Mouse (Mus musculus): ENCODE results near the gene Fank1.

Gene Fank1

DNA sequence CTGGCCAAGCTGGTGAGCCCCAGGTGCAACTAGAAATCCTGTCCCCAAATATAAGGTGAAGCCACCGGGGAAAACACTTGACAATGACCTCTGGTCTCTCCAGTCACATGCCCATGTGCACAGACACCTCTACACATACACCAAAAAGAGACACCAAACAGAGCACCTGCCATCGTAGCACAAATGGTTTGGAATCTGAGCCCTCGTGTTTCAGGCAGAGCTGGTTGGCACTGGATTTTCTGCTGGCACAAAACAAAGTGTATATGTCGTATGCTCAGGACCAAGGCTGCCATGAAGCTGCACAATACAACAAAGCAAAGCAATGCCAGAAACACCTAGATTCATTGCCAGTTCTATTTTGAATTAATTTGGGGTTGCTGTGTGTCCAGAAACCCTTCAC is 8.6 kb upstream of the Fank1 start:
- no peak for DNase-seq (ENCODE audit: low read depth)

DNA sequence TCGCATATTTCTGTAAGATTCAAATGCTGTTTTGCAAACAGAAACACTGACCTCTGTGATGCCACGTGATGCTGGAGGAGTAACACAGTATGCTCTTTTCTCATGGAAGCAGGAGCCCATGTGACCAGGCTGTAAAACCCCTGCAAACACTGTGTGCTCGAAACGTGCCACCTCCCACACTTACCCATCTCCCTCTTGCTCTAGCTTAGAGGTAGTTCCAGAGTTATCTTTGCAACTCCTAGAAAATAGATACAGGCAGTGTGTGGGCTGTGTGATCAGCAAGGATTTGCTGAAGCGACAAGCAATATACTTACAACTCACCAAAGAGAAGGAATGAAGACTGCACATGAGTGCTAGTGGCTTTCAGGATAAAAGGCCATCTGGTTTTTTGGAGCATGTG is 8.1 kb upstream of the Fank1 start:
- DNase-seq (ENCODE audit: low read depth), result no peak

DNA sequence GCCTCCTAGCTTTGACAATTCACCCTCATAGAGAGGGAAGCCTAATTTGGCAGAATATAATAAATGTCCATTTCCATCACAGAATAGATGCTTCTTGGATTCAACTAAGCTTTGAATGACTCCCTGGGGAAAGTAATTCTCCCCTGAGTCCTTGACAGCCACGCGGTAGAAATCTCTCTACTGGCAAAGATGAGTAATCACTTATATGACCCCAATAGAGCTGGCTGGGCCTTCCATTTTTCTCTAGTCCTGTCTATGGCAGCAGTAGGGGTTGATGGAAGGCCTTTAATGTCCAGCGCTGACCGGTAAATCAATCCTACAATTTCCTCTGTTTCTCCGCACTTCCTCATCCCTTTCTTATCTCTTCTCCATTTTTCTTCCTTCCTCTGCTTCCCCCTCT is 1.5 kb upstream of the Fank1 start:
- DNase-seq (ENCODE audit: low read depth), result no peak

DNA sequence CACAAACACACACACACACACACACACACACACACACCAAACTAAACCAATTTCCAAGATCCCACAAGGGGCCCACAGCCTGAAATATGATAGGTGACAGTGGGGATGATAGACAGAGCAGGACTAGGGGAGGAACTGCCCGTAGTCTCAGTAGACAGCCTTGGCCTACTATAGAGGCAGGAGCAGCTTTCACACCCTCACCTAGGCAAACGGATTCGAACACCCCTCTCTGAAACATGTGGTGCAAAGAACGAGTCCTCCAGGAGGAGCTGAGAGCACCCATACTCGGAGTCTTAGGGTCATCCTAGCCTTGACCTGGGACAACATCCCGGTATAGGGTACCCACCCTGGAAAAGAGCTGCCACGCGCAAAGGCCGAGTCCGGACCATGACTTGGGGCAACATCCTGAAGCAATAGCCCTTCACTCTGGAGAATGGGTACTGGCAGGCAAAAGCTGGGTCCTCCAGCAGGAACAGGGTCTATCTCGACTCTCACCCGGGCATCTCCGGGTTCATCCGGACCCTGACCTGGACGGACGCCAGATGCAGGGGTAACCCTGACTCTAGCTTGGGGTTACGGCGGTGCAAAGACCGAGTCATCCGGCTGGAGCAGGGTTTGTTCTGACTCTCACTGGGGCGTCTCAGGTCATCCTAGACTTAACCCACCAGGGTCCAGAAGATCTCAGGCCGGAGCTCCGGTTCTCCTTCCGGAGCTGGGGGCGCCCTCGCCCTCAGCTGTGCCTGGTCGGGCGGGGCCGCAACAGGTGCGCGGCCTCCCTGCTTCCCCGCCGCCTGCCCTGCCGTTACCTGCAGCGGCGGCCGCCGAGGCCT is 650 bp upstream of the Fank1 start:
- peak; percentile 13 for DNase-seq (ENCODE audit: low read depth)

DNA sequence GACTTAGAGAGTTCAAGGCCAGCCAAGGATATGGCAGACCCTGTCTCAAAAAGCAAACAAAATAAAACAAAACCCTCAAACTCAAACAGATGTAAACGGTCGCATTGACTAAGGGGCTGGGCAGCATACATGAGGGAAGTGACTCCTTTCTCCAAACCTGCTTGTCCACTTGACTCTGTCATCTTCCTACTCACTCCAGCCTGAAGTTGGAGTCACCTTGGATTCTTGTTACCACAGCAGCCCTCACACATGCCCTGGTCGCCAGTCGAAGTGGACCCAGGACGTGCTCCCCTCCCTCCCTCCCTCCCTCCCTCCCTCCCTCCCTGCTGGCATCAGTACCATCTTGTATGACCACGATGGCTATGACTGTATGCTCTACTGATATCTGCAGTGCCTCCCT is 4.9 kb downstream of the Fank1 start:
- DNase-seq (ENCODE audit: low read depth), result no peak

DNA sequence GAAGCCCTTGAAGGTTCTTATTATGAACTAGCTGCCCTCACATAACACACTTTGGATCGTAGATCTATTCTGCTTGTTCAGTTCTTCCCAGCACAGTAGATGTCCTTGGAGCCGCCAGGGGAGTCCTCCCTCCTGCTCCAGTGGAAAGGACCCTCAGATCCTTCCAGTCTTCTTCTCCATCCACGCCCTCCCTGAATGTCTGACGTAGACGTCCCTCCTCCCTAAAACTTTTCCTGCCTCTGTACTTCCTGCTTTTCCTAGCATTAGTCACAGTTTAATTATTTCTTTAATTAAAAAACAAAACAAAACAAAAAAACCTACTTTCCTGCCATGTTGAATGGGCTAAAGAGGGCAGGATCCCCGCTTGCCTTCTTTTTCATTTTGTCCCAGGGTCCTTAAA is 5.3 kb downstream of the Fank1 start:
- no peak for DNase-seq (ENCODE audit: low read depth)

DNA sequence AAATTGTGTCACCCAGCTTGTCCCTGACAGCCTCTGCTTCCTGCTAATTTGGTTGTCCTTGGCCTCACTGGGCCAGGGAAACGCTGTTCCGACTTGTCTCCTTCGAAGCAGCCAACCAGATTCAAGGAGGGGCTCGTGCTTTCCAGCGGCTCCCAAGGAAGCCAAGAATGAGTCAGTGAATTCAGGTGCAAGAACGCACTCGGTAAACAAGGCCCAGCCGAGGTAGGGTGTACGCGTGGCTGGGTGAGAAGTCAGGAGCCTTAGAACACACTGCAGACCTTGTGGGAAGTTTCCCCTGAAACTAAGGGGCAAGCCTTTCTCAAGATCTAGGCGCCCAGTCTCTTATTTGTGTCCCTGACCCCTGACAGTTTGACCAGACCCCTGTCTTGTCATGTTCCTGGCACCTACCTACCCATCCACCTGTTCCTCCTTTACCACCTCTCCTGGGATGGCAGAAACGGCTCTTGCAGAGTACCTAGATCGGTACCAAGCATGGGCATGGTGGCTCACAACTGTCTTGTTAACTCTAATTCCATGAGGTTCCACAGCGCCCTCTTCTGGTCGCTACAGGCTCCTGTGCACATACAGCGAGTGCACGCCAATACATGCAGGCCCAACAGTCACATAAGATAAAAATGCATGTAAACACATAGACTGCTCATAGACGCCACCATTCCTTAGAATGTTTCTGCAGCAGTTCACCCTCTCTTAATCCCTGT is 6.2 kb downstream of the Fank1 start, which contains the start of gene Dhx32:
TSS of gene Dhx32 (minus strand) at position 10 of the 719 bp plus-strand sequence.
- peak; percentile 83 for DNase-seq (ENCODE audit: low read depth)

DNA sequence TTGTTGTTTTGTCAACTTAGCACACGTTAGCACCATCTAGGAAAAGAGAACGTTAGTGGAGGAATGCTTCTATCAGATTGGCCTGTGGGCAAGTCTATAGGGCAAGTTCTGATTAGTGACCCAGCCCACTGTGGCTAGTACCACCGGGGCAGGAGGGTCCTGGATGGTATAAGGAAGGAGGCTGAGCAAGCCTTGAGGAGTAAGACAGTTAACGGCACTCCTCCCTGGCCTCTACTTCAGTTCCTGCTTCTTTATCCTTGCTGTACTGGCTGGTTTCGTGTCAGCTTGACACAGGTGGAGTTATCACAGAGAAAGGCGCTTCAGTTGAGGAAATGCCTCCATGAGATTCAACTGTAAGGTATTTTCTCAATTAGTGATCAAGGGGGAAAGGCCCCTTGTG is 10.9 kb downstream of the Fank1 start:
- no peak for DNase-seq (ENCODE audit: low read depth)

DNA sequence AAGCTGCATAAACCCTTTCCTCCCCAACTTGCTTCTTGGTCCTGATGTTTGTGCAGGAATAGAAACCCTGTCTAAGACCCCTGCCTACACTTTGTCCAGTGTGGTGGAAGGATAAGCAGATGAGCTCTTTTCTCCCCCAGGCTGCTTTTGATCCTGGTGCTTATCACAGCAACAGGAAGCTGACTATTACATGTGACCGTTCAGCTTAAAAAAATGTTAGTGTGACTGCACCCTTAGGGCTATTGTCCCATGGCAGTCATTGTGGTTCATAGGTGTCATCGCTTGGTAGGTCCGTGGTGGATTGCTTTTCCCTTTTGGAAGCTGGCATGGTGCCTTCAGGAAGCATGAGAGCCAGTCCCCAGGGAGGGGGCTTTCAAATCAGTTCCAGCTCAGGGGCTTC is 11.5 kb downstream of the Fank1 start:
- DNase-seq (ENCODE audit: low read depth), result no peak

DNA sequence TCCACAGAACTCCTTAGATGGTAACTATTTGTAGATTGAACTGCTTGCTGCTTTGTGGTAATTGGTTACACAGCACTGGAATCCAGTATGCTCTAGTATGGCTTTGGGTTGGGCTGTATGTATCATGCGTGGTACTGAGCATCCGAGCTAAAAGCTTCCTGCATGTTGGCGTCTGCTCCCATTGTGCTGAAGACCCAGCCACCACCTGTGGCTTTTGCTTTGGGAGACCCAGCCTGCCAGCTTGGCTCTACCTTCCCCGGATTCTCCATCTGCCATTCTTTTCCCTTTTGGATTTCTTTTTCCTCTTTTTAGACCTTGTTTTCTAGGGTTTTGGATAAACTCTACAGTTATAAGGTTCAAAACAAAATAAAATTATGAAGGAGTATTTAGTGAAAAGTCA is 13.5 kb downstream of the Fank1 start:
- DNase-seq (ENCODE audit: low read depth), result no peak

DNA sequence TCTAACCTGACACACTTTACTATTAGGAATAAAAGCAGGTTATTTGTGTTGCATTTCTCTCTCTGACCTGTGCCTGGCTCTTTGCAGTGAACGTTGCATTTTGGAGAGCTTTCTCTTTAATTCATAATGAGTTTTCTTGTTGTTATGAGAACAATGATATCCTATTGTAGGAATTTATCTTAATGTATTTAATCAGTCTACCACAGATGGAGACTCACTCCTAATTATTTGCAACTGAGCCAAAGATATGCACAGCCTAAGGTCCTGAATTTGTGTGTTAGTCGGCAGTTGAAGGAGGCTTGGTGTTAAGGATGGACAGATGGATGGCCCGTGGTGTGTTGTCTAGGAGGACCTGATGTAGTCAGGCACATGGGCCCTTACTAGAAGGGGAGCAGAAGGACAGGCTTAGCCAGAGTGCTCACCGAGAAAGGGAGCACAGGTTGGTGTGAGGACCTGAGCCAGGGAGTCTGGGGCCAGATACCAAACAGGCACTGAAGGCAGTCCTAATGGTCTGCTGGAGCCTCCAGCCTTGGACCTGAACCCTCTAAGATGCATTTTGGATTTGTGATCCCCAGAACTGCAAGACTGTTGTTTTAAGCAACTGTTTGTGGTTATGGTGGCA is 14.1 kb downstream of the Fank1 start:
- DNase-seq (ENCODE audit: low read depth), result no peak

DNA sequence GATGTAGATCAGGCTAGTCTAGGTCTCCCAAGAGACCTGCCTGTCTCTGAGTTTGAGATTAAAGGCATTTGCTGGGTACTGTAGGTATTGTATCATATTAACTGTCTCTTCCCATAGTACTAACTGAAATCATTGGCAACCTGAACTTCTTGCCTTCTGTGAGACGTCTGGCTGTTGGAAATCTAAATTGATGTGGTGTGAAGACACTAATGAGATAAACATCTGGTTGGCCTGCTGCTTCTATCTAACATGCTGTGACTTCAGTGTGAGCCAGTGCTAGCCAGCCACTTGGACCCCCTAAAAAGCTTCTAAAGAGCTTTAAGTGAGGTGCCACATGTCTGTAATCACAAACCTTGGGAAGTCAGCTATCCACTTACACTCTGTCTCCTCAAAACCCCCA is 16.1 kb downstream of the Fank1 start:
- no peak for DNase-seq (ENCODE audit: low read depth)

DNA sequence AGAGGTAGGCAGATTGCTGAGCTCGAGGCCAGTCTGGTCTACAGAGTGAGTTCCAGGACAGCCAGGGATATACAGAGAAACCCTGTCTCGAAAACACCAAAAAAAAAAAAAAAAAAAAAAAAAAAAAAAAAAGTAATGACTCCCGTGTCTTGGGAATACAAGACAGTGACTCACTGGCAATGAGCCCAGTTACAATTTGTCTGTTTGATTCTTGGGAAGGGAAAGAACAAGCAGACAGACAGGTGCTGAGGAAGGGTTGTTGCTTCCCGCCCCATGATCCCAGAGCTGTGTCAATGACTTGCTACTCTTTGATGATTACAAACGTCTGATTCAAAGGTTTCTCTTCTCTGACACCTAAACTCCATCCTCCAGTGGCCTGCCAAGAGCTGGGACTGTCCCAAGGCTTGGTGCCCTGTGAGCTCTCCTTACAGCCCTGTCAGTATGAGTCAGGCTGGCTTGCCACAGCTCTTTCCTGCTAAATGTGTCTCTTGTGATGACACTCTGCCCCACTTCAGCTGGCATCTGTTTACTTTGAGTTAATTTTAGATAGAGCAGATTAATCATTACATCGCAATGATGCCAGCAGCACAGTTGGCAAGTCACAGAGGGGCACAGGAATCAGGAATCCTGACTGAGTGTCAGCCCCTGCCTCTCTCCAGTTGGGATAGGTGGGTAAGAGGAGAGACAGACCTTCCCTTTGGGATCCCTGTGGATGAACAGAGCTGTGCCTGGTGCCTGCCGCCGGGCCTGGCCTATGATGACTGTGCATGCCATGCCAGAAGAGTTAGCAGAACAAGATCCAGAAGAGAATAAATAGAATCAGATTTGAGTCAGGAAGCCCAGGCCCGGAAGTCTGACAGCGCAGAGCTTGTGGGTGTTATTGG is 16.8 kb downstream of the Fank1 start:
- DNase-seq (ENCODE audit: low read depth), result no peak

DNA sequence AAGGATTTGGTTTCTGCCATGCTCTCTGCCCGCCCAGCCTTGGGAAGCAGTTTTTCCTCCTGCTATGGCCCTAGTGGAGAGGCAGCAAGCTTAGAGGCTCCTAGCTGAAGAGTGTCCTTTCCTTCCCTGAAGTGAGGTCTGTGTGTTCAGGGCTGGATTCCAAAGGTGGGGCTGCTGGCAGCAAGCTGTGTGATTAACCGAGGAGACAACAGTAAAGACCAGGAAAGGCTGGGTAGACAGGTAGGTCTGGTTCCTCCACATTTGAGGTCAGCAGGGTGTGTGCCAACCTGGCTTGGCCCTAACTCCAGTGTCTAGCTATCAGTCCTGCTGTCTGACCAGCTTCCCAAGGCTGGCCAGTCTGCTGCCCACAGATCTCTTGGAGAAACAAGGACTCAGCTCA is 18.1 kb downstream of the Fank1 start:
- DNase-seq (ENCODE audit: low read depth), result no peak

DNA sequence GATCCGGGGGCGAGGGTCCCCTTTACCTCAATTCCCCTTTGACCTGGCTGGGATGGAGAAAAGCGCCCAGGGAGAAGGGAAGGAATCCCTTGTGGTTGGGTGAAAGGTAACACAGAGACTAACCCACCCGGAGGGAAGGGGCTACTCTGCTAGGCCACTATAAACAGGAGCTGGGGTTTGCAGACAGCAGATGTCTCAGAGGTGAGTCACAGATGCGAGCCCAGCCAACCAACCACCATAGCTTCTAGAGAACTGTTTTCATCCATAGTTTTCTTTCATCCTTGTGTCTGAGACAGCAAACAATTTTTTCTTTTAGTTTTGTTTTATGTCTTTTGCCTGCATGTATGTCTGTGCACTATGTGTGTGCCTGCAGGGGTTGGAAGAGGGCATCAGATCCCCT is 23.3 kb downstream of the Fank1 start:
- DNase-seq (ENCODE audit: low read depth), result no peak

DNA sequence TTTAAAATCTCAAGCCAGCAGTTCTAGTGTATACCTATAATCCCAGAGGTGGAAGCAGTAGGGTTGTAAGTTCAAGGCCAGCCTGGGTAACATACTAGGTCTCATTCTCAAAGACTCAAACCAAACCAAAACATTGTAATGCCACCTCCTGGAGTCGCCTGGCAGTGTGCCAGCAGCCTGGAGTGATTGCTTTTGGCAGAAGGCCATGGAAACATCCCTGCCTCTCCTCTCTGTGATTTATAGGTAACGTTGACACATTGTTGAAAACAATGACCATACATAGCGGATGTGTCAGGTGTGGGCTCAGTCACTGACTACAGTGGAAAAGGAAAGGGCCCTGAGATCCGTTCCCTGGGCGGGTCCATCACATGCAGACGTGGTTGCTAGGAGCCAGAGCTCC is 25.2 kb downstream of the Fank1 start:
- no peak for DNase-seq (ENCODE audit: low read depth)

DNA sequence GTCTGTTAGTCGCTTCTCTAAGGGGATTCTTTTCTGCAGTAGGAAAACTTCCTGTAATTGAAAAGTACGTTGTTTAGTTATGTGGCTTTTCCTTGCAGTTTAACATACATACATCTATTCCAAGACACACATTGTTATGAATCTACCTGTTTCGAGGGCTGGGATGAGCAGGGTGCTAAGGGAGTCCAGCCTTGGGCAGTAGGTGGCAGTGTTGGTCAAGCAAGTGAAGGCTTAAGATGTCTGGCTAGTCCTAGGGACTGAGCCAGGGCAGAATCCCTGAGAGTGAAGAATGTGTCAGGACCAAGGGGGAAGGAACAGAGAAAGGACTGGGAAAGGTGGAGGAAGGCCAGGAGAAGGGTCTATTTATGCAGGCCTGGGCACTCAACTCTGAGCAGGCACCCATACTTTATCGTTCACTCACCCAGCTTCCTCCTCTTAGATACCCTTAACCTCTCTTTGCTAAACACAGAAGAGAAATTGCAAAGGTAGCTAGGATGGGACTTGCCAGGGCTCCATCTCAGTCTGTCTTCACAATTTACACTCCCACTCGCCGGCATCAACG is 29.0 kb downstream of the Fank1 start:
- DNase-seq (ENCODE audit: low read depth), result peak; percentile 10

DNA sequence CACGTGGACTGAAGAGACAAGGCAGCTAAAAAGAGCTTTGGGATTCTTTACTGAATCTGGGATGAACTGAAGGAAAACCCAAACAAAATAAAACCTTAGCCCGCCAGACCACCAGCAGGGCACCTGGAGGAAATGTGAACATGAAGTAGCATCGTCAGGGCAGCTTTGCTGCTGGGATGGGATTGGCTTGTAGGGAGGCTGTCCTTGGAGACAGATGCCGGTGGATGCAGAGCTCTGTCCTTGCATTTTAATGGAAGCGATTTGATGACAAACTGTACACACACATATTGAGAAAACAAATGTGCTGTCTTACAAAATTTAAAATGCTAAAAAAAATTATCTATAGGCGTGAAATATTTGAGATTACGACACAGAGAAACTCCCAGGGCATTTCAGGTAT is 36.3 kb downstream of the Fank1 start:
- DNase-seq (ENCODE audit: low read depth), result no peak

DNA sequence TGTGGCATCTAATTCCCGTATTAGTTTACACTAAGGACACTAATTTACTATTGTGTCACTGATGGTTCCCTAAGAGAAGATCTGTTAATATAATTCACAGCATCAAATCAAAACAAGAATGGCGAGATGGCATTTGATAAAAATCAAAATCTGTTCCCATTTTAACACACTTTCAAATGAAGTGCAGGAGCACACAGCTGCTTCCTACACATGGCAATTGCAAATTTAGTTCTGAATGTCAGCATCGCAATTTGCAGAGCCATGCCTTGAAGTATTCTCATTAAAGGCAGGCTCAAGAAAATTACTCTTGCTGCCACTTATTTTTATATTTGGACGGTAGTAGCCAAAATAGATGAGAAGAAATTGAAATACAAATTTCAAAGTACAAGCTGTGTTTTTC is 36.7 kb downstream of the Fank1 start:
- DNase-seq (ENCODE audit: low read depth), result no peak

DNA sequence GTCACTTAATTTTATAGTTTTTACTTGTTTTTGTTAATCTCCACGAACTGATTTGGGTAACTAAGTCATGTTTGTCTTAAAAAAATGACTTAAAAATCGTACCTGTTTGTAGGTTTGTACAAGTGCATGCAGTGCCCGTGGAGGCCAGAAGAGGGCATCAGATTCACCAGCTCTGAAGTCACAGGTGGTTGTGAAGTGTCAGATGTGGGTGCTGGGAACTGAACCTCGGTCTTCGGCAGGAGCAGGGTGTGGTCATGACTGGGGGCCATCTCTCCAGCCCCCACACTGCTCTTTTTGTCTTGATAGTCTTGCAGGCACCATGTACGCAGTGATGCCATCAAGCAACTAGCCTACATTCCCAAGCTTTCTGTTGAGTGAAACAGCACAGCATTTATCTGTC is 47.1 kb downstream of the Fank1 start:
- no peak for DNase-seq (ENCODE audit: low read depth)

DNA sequence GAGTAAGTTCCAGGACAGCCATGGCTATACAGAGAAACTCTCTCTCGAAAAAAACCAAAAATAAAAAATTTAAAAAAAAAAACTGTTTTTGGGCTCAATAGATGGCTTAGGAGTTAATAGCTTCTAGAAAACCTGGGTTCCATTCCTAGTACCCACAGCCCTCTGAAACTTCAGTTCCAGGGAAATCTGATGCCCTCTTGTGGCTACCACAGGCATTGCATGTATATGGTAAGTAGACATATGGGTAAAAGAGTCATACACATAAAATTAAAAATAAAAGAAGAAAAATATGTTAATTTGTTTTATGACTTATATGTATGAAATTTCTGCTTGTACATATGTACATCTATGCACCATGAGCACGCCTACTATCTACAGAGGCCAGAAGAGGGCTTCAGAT is 47.9 kb downstream of the Fank1 start:
- DNase-seq (ENCODE audit: low read depth), result peak; percentile 10

DNA sequence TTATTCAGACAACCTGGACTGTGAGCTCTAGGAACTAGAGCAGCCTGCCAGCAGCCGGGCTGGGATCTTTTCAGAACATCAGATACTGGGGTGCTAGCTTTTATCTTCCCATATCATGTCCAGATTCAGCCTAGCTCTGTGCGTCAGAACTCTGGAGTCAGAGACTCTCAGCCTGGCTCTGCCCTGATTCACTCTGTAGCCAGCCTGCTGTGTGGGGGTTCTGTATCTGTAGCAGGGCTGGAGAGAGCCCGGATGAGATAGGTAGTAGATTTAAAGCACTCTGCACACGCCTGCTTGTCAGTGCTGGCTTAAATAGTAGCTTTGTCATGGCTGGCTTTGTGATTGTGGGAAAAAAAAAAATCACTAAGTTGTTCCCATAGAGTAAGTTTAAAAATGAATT is 51.9 kb downstream of the Fank1 start:
- DNase-seq (ENCODE audit: low read depth), result no peak
